Mouse (Mus musculus): ENCODE measurements around the gene Lrrc29. TPM values are rescaled to one million over a fixed set of nuclear protein-coding genes. Genes with fewer than 3 reads are reported as not detected.

The Lrrc29 gene
- total RNA-seq, 2 experiments from 2014 or later = 2.0 to 2.5 TPM

- DNase-seq = peak; percentile 51 to 54
- intact Hi-C loops (cut with DNase I) = no loop called here
Observed at GRCm38 (mm10) chr8:105312891-105313481, 13.1 kb downstream of the Lrrc29 start.

- no peak for DNase-seq
- intact Hi-C loops (cut with DNase I) = no loop called here
Observed at GRCm38 (mm10) chr8:105311718-105312117, 14.4 kb downstream of the Lrrc29 start.

GRCm38 (mm10) chr8:105310118-105310517 lies 16.0 kb downstream of the Lrrc29 start:
- intact Hi-C loops (cut with DNase I) = no loop called here
- no peak for DNase-seq

GRCm38 (mm10) chr8:105309142-105309847 lies 16.8 kb downstream of the Lrrc29 start:
- no peak for DNase-seq
- intact Hi-C loops (cut with DNase I) = no loop called here

- DNase-seq = no peak
- intact Hi-C loops (cut with DNase I) = no loop called here
Observed at GRCm38 (mm10) chr8:105308428-105308827, 17.6 kb downstream of the Lrrc29 start.

- intact Hi-C loops (cut with DNase I) = no loop called here
- DNase-seq = no peak
Observed at GRCm38 (mm10) chr8:105307670-105308069, 18.4 kb downstream of the Lrrc29 start.

- no peak for DNase-seq
- intact Hi-C loops (cut with DNase I) = no loop called here
Observed at GRCm38 (mm10) chr8:105306146-105306691, 19.9 kb downstream of the Lrrc29 start.

GRCm38 (mm10) chr8:105305211-105306145 lies 20.6 kb downstream of the Lrrc29 start, which contains the start of gene Elmo3:
Elmo3 (plus strand) TSS chr8:105305601.
- intact Hi-C loops (cut with DNase I) = no loop called here
- peak; percentile 59 to 62 for DNase-seq

GRCm38 (mm10) chr8:105304325-105305210 lies 21.5 kb downstream of the Lrrc29 start:
- intact Hi-C loops (cut with DNase I) = no loop called here
- no peak for DNase-seq

GRCm38 (mm10) chr8:105303874-105304273 lies 22.2 kb downstream of the Lrrc29 start:
- intact Hi-C loops (cut with DNase I) = no loop called here
- DNase-seq = no peak

- no peak for DNase-seq
- intact Hi-C loops (cut with DNase I) = no loop called here
Observed at GRCm38 (mm10) chr8:105303396-105303795, 22.7 kb downstream of the Lrrc29 start.

- intact Hi-C loops (cut with DNase I) = loop anchor here (2.0 kb wide), 1 partner anchor 25 kb away; no protein-coding TSS in a partner anchor
- DNase-seq = no peak
Observed at GRCm38 (mm10) chr8:105299962-105300361, 26.1 kb downstream of the Lrrc29 start.

GRCm38 (mm10) chr8:105298351-105299252 lies 27.5 kb downstream of the Lrrc29 start:
- intact Hi-C loops (cut with DNase I) = loop anchor here (2.0 kb wide), 1 partner anchor 26 kb away; no protein-coding TSS in a partner anchor
- DNase-seq = peak in 1 of 2 experiments; percentile 12

GRCm38 (mm10) chr8:105297511-105298192 lies 28.4 kb downstream of the Lrrc29 start, which contains the start of gene E2f4:
E2f4 (plus strand) TSS chr8:105297663.
- intact Hi-C loops (cut with DNase I) = loop anchor here (2.0 kb wide), 1 partner anchor 27 kb away; no protein-coding TSS in a partner anchor
- DNase-seq = peak; percentile 95 to 96

GRCm38 (mm10) chr8:105295895-105296573 lies 30.0 kb downstream of the Lrrc29 start, which contains the start of gene Exoc3l:
Exoc3l (minus strand) TSS chr8:105296101.
- peak in 1 of 2 experiments; percentile 43 for DNase-seq
- intact Hi-C loops (cut with DNase I) = no loop called here

- intact Hi-C loops (cut with DNase I) = no loop called here
- DNase-seq = peak in 1 of 2 experiments; percentile 10
Observed at GRCm38 (mm10) chr8:105295256-105295655, 30.8 kb downstream of the Lrrc29 start.

- intact Hi-C loops (cut with DNase I) = no loop called here
- DNase-seq = no peak
Observed at GRCm38 (mm10) chr8:105294776-105295175, 31.3 kb downstream of the Lrrc29 start.

Data from heart, postnatal 10 days (tissue).